In the genomic region with DNA sequence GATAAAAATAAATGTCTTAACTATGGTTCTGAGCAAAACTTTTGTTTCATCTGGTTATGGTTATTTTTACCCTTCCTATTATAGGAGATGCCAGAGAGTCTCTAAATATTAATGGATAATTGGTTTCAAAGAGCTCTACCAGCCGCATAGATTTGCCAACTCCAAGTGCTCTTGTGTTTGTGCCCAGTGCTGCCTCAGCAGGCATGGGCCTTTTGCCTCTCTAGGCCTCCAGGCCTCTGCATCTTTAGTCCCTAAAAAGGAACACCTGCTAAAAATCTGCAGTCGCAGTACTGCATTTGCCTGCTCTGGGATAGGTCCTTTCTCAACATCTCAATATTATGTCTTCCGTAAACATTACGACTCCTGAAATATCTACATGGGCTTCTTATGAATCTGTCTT, we compare ENCODE assay signal across 16 mouse cellular contexts.
"Had no signal": no experiment of that assay in that cellular context is flagged by ENCODE, and none has a peak within 500 bp of the region (broad histone marks: within the 10 kb centered on the region; RNA-seq: fewer than 3 reads in every experiment).

No protein-coding gene starts in this region.

- H3K4me2 ChIP-seq: lung, embryonic 15.5 days; midbrain, embryonic 12.5 days; neural tube, embryonic 12.5 days; stomach, embryonic 15.5 days had no signal

- H3K27me3 ChIP-seq: lung, embryonic 15.5 days; midbrain, embryonic 12.5 days; neural tube, embryonic 12.5 days; stomach, embryonic 15.5 days had no signal

- ATAC-seq: liver, postnatal 0 days; lung, postnatal 0 days had no signal

- H3K36me3 ChIP-seq: lung, embryonic 15.5 days; midbrain, embryonic 12.5 days; neural tube, embryonic 12.5 days; stomach, embryonic 15.5 days had no signal

- DNase-seq: liver, postnatal 0 days; lung, adult 2 months; lung, postnatal 14 days; lung, postnatal 36 days; right cerebral cortex, postnatal 14 days; thymus, adult 2 months; thymus, postnatal 25 days; thymus, postnatal 4 days had no signal

- H3K4me3 ChIP-seq: lung, embryonic 15.5 days; megakaryocyte, embryonic 14.5 days; midbrain, embryonic 12.5 days; neural tube, embryonic 12.5 days; stomach, embryonic 15.5 days had no signal

- H3K27ac ChIP-seq: lung, embryonic 15.5 days; macrophage; midbrain, embryonic 12.5 days; neural tube, embryonic 12.5 days; stomach, embryonic 15.5 days; stomach, postnatal 0 days had no signal

- H3K9me3 ChIP-seq: lung, embryonic 15.5 days; megakaryocyte, embryonic 14.5 days; midbrain, embryonic 12.5 days; neural tube, embryonic 12.5 days; stomach, embryonic 15.5 days had no signal

- H3K9ac ChIP-seq: liver, postnatal 0 days; lung, embryonic 15.5 days; midbrain, embryonic 12.5 days; neural tube, embryonic 12.5 days; stomach, embryonic 15.5 days had no signal

- H3K4me1 ChIP-seq: lung, embryonic 15.5 days; midbrain, embryonic 12.5 days; neural tube, embryonic 12.5 days; stomach, embryonic 15.5 days had no signal
